Mouse (Mus musculus) layer of hippocampus, postnatal 36 days (tissue): ENCODE measurements around the gene Sept11. TPM values are rescaled to one million over a fixed set of nuclear protein-coding genes. Genes with fewer than 3 reads are reported as not detected.

Experiments
- DNase-seq, 2 experiments: peaks; one replicate each; pipeline ENCODE4 v3.0.0; 2022
- total RNA-seq, 2 experiments: library from RNA; stranded (reverse); gene quantifications; 2 replicates each; pipeline ENCODE4 v1.2.3; 2021

Gene Sept11
- total RNA-seq, 2 experiments from 2014 or later = 102 to 114 TPM

DNA sequence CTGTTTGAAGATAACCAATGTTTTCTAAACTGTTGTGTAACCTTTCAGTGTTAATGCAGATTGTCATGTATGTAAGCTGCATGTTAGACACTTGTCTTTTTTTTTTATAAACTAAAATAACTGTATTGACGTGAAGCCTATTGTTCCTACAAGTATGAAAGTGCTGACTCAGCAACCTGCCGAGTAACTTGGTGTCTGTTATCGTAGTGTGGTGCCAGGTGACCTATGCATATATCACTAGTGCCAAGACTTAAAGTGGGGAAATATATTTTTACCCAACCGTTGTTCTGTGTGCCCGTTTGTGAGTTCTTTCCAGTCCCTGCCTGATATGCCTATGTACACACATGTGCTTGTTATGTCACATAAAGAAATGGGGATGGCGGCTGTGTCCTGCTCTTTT, 81.4 kb downstream of the Sept11 start:
- DNase-seq = no peak

DNA sequence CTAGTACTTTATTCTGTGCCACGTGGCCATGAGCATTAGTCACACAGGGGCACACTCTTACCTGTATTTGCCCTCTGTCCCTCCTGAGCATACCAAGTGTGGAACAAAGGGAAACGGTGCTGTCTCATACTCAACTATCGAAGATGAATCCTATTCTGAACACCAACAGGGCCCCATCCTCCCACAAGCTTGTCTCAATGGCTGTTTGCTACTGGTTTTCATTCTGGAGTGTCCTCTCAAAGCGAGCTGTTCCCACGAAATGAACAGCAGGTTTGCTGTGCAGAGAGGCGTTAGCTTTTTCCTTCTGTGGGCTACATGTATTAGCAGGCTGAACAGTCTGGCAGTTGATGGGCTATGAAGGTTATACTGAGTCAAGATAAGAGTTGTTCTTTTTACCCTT, 85.4 kb downstream of the Sept11 start:
- peak; percentile 26 to 34 for DNase-seq

DNA sequence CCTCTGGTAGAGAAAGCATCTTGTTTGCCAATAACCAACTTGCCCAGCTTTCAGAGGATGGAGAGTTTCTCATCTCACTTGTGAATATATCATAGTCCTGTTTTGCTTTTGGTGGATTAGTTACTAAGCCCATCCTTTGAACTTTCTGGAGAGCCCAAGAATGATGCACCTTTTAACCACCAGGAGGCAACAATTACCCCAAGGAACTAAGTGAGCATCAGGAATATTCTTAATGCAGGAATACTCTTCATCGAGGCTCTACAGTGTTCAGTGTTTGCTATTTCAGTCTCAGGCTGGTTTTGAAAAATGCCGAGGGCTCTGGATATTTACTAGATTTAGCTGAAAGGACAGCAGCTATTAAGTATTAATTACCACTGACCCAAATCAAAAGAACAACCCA, 87.0 kb downstream of the Sept11 start:
- DNase-seq = no peak

DNA sequence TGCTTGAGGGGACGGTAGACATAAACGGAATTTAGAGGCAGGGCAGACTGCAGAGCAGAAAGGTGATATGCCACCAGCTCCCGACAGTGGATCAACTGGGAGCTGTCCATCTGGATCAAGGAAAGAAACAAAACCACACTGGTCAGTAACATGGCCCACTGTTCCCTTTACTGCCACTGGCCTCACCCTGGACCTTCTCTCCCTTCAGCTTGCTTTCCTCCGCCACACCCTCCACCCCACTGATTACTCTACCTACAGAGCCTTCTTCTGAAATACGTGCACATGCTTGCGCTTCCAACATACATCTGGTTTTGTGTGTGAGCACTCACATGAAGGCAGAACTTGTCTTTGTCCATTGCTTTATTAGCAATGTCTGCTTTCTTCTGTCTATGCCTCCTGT, 90.1 kb downstream of the Sept11 start:
- DNase-seq = no peak

DNA sequence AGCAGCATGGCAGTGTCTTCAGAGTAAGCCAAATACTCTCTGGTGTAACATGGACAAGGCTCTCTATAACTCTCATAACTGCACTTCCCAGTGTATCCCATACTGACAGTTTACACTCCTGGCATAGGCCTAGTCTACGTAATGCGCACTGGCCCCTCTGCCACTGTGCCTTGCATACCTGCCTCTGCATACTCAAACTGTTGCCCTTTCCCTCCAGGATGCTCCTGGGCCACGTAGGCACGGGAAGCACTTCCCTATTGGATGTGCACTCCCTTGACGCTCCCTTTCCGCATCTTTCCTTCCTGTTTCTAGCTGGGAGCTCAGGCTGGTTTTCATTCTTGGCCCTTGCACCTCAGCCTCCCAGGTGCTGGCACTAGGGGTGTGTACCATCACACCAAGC, 91.3 kb downstream of the Sept11 start:
- DNase-seq = no peak

DNA sequence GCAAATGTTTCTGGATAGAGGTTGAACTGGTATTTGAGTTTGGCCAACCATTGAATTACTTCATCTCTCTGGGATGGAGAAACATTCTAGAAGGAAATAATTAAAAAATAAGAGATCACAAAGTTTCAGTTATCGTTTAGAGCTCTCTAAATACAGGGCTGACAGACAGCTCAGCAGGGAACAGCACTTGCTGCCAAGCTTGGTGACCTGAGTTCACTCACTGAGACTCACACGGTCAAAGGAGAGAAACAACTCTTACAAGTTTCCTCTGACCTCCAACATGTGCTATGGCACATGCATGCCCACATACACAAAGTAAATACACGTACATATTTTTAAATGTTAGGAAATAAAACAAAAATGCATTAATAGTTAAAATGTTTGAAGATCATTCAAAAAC, 96.4 kb downstream of the Sept11 start:
- no peak for DNase-seq

DNA sequence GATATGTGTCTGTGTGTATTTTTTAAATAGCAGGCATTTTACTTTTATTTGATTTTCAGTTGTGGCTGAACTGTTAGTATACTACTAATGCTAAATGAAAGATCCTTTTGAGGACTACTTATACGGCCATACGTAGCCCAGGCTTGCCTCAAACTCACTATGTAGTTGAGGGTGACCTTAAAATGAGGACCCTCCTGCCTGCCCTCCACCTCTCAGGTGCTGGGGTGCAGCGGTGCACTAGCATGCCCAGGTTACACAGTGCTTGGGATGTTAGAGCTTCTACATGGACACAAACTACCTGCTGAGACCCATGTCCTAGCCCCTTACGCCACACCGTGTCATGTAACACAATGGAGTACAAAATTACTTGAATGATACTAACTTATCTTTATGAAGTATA, 97.2 kb downstream of the Sept11 start:
- no peak for DNase-seq

DNA sequence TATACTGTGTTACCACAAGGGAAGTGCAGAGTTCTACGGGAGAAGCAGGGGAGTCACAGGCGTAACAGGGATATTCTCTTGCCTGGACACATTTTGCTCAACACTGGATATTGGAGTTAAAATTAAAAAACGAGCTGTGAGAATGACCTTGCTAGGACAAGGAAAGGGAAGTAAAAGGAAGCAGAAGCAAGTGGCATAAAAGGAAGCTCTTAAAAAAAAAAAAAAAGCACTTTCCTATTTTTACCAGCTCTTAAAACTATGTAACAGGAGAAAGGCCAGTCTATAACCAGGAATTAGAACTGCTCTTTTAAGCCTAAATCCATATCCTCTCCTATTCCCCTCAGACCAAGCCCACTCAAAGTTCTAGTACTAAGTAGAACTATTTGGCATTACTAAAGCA, 105.0 kb downstream of the Sept11 start:
- no peak for DNase-seq

DNA sequence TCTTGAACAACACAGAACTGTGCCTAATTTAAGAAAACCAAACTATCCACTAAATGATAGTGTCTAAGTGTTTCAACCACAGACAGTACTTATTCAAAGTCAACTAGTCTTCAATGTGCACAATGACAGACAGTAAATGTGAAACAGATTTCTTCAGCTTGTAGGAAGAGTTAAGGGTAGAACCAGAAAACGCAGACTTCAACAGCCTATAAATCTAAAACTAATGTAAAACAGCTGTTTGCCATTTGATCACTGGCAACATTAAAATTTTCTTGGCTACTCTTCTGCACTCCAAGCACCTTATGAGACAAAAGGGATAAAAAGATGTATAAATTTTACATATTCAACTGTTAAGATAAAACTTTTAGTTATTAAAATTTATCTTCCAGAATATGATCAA, 107.9 kb downstream of the Sept11 start:
- DNase-seq = no peak

DNA sequence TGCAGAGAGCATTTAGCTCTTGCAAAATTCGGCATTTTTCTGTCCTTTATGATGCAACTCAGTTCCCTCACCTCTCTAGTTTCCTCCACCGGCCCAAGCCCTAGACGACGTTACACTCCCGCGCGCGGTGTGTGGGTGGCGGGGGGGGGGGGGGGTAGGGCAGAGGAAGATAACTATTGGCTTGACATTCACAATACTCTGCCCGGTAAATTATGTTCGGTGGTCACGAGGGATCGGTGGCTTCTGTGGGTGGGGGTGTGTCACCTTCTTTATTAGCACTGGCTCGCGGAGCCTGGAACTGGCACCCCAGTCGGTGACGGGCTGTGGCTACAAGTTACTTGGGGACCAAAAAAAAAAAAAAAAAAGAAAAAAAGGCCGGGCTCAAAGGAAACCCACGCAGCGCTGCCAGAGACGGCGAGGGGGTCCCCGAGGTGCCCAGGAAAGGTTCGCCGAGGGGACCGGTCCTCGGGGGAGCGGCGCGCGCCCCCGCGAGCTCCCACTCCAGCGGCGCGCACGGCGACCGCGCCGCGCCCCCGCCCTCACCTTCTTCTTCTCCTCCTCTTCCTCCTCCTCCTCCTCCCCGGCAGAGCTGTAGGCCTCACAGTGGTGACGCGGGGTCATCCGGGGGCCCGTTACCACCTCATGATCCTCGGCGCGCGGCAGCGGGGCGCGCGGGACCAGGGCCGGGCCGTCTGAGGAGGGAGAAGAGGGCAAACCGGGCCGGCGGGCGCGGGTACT, 112.3 kb downstream of the Sept11 start:
- peak; percentile 41 to 61 for DNase-seq

DNA sequence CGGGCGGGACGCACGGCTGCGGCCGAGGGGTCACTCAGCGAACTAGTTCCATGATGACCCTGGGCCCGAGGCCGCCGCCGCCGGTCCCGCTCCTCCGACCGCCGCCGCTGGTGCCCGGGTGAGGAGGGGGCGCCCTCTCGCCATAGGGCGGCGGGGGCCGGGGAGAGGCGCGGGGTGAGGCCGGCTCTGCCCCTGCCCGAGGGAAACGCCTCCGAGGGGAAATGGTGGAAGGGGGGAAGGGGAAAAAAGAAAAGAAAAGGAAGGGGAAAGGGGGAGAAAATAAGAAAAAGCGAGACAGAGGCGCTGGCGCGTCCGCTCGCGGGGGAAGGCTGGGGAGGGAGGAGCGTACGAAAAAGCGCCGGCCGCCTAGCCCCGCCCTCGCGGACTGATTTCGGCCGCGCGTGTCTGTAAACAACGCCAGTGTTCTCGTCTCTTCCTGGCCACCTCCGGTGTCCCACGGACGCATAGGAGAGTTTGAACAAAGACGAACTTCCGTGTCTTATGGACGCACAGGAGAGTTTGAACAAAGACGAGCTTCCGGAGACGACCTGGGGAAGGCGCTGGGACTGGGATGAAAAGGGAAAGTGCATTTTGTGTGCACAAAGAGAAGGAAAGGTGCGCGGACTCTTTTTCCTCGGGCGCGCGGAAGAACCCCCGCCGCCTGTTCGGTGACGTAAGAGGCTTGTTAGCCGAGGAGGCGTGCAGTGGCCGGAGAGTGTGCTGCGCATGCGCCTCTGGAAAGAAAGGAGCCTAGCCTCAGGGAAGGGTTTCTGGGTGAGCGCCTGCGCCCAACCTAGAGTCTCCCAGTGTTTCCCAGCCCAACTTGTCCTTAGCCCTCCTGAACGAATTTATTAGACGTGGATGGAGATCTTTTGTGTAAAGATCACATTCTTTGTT, 113.1 kb downstream of the Sept11 start, which contains the start of the genes Ccni and 2010109A12Rik:
TSS of gene Ccni (minus strand) at position 387 of the 897 bp plus-strand sequence.
TSS of gene 2010109A12Rik (plus strand) at position 410 of the 897 bp plus-strand sequence.
- DNase-seq = peak; percentile 95

DNA sequence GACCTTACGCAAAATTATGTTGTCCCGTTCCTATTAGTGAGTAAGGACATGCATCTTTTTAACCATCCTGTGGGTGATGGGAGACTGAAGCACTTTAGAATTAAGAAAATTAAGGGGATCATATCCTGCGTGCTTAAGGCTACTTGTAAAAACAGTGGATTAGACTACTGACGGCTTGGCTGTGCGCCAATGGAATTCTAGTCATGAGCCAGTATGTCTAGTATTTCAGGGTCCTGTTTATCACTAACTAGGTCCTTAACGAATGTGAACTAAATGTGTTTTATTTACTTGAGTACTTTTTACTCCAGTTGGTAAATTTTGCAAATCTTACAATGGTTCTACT, 113.7 kb downstream of the Sept11 start:
- no peak for DNase-seq

DNA sequence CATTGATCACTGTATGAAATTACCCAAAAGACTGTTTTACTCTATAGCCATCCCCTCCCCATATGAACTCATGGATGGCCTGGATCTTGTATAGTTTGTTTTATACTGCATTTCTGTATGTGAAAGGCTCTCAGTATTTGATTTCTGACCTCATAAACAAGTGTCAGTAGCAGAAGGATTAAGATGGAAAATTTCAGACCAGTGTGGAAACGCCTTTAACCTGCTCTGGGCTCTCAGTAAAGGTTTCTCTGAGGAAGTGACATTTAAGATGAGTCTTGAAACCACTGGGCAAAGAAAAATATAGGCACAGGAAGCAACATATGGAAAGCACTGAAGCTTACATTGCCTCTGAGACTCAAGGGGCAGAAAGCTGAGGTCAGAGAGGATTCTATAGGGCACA, 114.3 kb downstream of the Sept11 start:
- no peak for DNase-seq

DNA sequence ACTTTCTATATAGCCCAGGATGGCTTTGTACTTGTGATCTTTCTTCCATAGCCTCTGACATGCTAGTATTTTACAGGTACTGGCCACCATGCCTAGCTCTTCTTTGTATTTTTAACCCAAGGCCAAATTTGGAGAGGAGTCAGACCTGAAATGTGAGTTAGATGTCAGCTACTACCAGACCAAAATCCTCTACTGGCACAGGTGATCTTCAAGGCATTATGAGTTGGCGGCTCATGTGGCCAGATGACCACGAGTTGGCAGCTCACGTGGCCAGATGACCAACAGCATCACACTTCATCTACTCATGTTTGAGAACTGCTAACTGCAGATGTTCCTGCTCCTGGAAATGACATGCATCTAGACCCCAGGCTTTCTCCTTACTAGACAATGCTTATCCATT, 125.1 kb downstream of the Sept11 start:
- DNase-seq = no peak

DNA sequence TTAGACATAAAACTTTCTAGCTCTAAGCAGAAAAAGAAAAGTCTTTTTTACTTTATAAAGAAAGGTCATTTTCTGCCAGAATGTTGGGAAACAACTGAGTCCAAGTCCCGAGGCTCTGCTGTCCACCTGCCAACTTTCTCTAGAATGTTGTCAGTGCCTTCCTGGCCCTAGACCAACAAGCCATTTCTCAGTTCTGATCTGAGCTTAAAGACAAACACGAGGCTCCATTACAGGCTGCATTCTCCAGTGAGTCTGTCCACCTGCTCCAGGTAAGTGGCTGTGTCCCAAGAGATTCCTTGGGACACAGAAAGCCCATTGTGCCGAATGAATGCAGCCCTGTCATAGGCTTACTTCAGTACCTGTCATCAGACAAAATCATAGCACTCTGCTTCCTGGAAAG, 128.4 kb downstream of the Sept11 start:
- DNase-seq = no peak

DNA sequence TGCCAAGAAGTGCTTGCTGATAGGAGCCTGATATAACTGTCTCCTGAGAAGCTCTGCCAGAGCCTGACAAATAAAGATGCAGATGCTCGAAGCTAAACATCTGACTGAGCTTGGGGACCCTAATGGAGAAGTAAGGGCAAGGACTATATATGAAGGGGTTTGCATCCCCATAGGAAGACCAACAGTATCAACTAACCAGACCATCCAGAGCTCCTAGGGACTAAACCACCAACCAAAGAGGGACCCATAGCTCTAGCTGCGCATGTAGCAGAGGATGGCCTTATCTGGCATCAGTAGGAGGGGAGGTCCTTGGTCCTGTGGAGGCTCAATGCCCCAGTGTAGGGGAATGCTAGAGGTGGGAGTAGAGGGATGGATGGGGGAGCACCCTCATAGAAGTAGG, 131.3 kb downstream of the Sept11 start:
- DNase-seq = no peak

Other genes starting within 250 kb of the Sept11 start
- 1 to 10 TPM; 1.7 to 2.0 TPM for gene Sowahb, start 48.4 kb upstream of the Sept11 start, total RNA-seq
- 100 to 1,000 TPM; 261 to 273 TPM for gene Ccni, start 113.1 kb downstream of the Sept11 start, total RNA-seq
- 1 to 10 TPM; 1.9 to 2.4 TPM for gene 2010109A12Rik, start 113.1 kb downstream of the Sept11 start, total RNA-seq
- gene Ccng2, start 173.8 kb downstream of the Sept11 start, total RNA-seq = 10 to 100 TPM; 49.1 to 54.8 TPM